Mouse (Mus musculus): ENCODE results near the gene Tpp1. TPM values are rescaled to one million over a fixed set of nuclear protein-coding genes. Genes with fewer than 3 reads are reported as not detected.
"Not testable (repeated sequence)": the region's sequence is repeated elsewhere in the genome, so short reads cannot be mapped to it uniquely, and the experiment has no call there.

The Tpp1 gene
- polyA plus RNA-seq, 1 experiment from 2014 or later, result 73.5 TPM

- peak; percentile 9 for ATAC-seq (ENCODE audit: low read depth)
- peak within 1 kb of the TSS; percentile 86 for H3K4me2 ChIP-seq (ENCODE audit: low read depth, low read length)
- H3K4me3 ChIP-seq (ENCODE audit: low read depth, low read length), result peak within 1 kb of the TSS; percentile 89
- H3K9me3 ChIP-seq (replicated peaks; ENCODE audit: control insufficient read depth, low read length), result no peaks in the 10 kb centered on the region
- H3K36me3 ChIP-seq (ENCODE audit: control insufficient read depth, insufficient read depth), result peaks cover 36% of the 10 kb centered on the region
- H3K4me1 ChIP-seq (ENCODE audit: control insufficient read depth, low read depth, low read length), result peaks cover 27% of the 10 kb centered on the region
- peak within 1 kb of the TSS; percentile 89 for H3K27ac ChIP-seq (ENCODE audit: low read length)
- no peaks in the 10 kb centered on the region for H3K27me3 ChIP-seq (ENCODE audit: control insufficient read depth, insufficient read depth, low read depth, low read length)
- WGBS (ENCODE audit: insufficient replicate concordance), result 0% methylated on average over 30 of the region's 30 CpGs
- H3K9ac ChIP-seq (ENCODE audit: low read depth, low read length), result peak within 1 kb of the TSS; percentile 94
Observed at GRCm38 (mm10) chr7:105736911-105737521, 15.0 kb downstream of the Tpp1 start, which contains the start of gene Rrp8. TSS of gene Rrp8 (minus strand) at chr7:105737385.

- Histone ChIP-seq H3K9ac (ENCODE audit: low read depth, low read length) (peak within 1 kb of the TSS; percentile 94), H3K4me2 (ENCODE audit: low read depth, low read length) (peak within 1 kb of the TSS; percentile 86), H3K27me3 (ENCODE audit: control insufficient read depth, insufficient read depth, low read depth, low read length) (no peaks in the 10 kb centered on the region), H3K27ac (ENCODE audit: low read length) (peak within 1 kb of the TSS; percentile 89), H3K9me3 (replicated peaks; ENCODE audit: control insufficient read depth, low read length) (no peaks in the 10 kb centered on the region), H3K4me3 (ENCODE audit: low read depth, low read length) (peak within 1 kb of the TSS; percentile 89), H3K36me3 (ENCODE audit: control insufficient read depth, insufficient read depth) (peaks cover 30% of the 10 kb centered on the region), H3K4me1 (ENCODE audit: control insufficient read depth, low read depth, low read length) (peaks cover 27% of the 10 kb centered on the region)
- peak; percentile 98 for ATAC-seq (ENCODE audit: low read depth)
- under 1% methylated on average over 56 of the region's 62 CpGs for WGBS (ENCODE audit: insufficient replicate concordance)
Observed at GRCm38 (mm10) chr7:105736264-105736901, 15.7 kb downstream of the Tpp1 start, which contains the start of gene Ilk. TSS of gene Ilk (plus strand) at chr7:105736592.

- peak overlapping the region; percentile 86 for H3K4me2 ChIP-seq (ENCODE audit: low read depth, low read length)
- 29% methylated on average over 4 of the region's 4 CpGs for WGBS (ENCODE audit: insufficient replicate concordance)
- peaks cover 27% of the 10 kb centered on the region for H3K4me1 ChIP-seq (ENCODE audit: control insufficient read depth, low read depth, low read length)
- peaks cover 21% of the 10 kb centered on the region for H3K36me3 ChIP-seq (ENCODE audit: control insufficient read depth, insufficient read depth)
- peak overlapping the region; percentile 89 for H3K4me3 ChIP-seq (ENCODE audit: low read depth, low read length)
- peak overlapping the region; percentile 94 for H3K9ac ChIP-seq (ENCODE audit: low read depth, low read length)
- H3K27ac ChIP-seq (ENCODE audit: low read length), result peak overlapping the region; percentile 73; the same call in 1 of the 2 replicates
- ATAC-seq (ENCODE audit: low read depth); H3K27me3 ChIP-seq (ENCODE audit: control insufficient read depth, insufficient read depth, low read depth, low read length); H3K9me3 ChIP-seq (replicated peaks; ENCODE audit: control insufficient read depth, low read length): not testable (repeated sequence)
Observed at GRCm38 (mm10) chr7:105735464-105735863, 16.6 kb downstream of the Tpp1 start.

- H3K4me1 ChIP-seq (ENCODE audit: control insufficient read depth, low read depth, low read length), result peaks cover 27% of the 10 kb centered on the region
- no peaks in the 10 kb centered on the region for H3K9me3 ChIP-seq (replicated peaks; ENCODE audit: control insufficient read depth, low read length)
- no peak overlapping the region for H3K9ac ChIP-seq (ENCODE audit: low read depth, low read length)
- peaks cover 18% of the 10 kb centered on the region for H3K36me3 ChIP-seq (ENCODE audit: control insufficient read depth, insufficient read depth)
- H3K4me2 ChIP-seq (ENCODE audit: low read depth, low read length), result no peak overlapping the region
- no peaks in the 10 kb centered on the region for H3K27me3 ChIP-seq (ENCODE audit: control insufficient read depth, insufficient read depth, low read depth, low read length)
- no peak overlapping the region for H3K4me3 ChIP-seq (ENCODE audit: low read depth, low read length)
- H3K27ac ChIP-seq (ENCODE audit: low read length), result no peak overlapping the region
- ATAC-seq (ENCODE audit: low read depth), result no peak
- WGBS (ENCODE audit: insufficient replicate concordance), result 73% methylated on average over 8 of the region's 8 CpGs
Observed at GRCm38 (mm10) chr7:105734826-105735225, 17.2 kb downstream of the Tpp1 start.

GRCm38 (mm10) chr7:105733836-105734235 is 18.2 kb downstream of the Tpp1 start:
- ATAC-seq (ENCODE audit: low read depth), result no peak
- peaks cover 22% of the 10 kb centered on the region for H3K36me3 ChIP-seq (ENCODE audit: control insufficient read depth, insufficient read depth)
- H3K27ac ChIP-seq (ENCODE audit: low read length), result no peak overlapping the region
- peaks cover 20% of the 10 kb centered on the region for H3K4me1 ChIP-seq (ENCODE audit: control insufficient read depth, low read depth, low read length)
- no peak overlapping the region for H3K9ac ChIP-seq (ENCODE audit: low read depth, low read length)
- H3K4me3 ChIP-seq (ENCODE audit: low read depth, low read length), result no peak overlapping the region
- no peaks in the 10 kb centered on the region for H3K9me3 ChIP-seq (replicated peaks; ENCODE audit: control insufficient read depth, low read length)
- H3K4me2 ChIP-seq (ENCODE audit: low read depth, low read length), result no peak overlapping the region
- 84% methylated on average over 11 of the region's 11 CpGs for WGBS (ENCODE audit: insufficient replicate concordance)
- H3K27me3 ChIP-seq (ENCODE audit: control insufficient read depth, insufficient read depth, low read depth, low read length), result no peaks in the 10 kb centered on the region

GRCm38 (mm10) chr7:105728701-105729428 is 23.2 kb downstream of the Tpp1 start:
- Histone ChIP-seq H3K4me3 (ENCODE audit: low read depth, low read length) (no peak overlapping the region), H3K27ac (ENCODE audit: low read length) (no peak overlapping the region), H3K9me3 (replicated peaks; ENCODE audit: control insufficient read depth, low read length) (no peaks in the 10 kb centered on the region), H3K9ac (ENCODE audit: low read depth, low read length) (no peak overlapping the region), H3K4me1 (ENCODE audit: control insufficient read depth, low read depth, low read length) (no peaks in the 10 kb centered on the region), H3K36me3 (ENCODE audit: control insufficient read depth, insufficient read depth) (peaks cover 16% of the 10 kb centered on the region), H3K27me3 (ENCODE audit: control insufficient read depth, insufficient read depth, low read depth, low read length) (no peaks in the 10 kb centered on the region), H3K4me2 (ENCODE audit: low read depth, low read length) (no peak overlapping the region)
- WGBS (ENCODE audit: insufficient replicate concordance), result 62% methylated on average over 6 of the region's 6 CpGs
- ATAC-seq (ENCODE audit: low read depth), result no peak

- Histone ChIP-seq H3K4me1 (ENCODE audit: control insufficient read depth, low read depth, low read length) (no peaks in the 10 kb centered on the region), H3K9me3 (replicated peaks; ENCODE audit: control insufficient read depth, low read length) (no peaks in the 10 kb centered on the region), H3K27me3 (ENCODE audit: control insufficient read depth, insufficient read depth, low read depth, low read length) (no peaks in the 10 kb centered on the region), H3K36me3 (ENCODE audit: control insufficient read depth, insufficient read depth) (peaks cover 4% of the 10 kb centered on the region), H3K27ac (ENCODE audit: low read length) (no peak overlapping the region), H3K4me3 (ENCODE audit: low read depth, low read length) (no peak overlapping the region), H3K4me2 (ENCODE audit: low read depth, low read length) (no peak overlapping the region), H3K9ac (ENCODE audit: low read depth, low read length) (no peak overlapping the region)
- WGBS (ENCODE audit: insufficient replicate concordance), result 62% methylated on average over 4 of the region's 4 CpGs
- ATAC-seq (ENCODE audit: low read depth), result no peak
Observed at GRCm38 (mm10) chr7:105726980-105727325, 25.1 kb downstream of the Tpp1 start.

- H3K4me1 ChIP-seq (ENCODE audit: control insufficient read depth, low read depth, low read length), result no peaks in the 10 kb centered on the region
- ATAC-seq (ENCODE audit: low read depth), result peak; percentile 71; the same call in 1 of the 2 replicates
- H3K4me2 ChIP-seq (ENCODE audit: low read depth, low read length), result no peak overlapping the region
- WGBS (ENCODE audit: insufficient replicate concordance), result 74% methylated on average over 4 of the region's 4 CpGs
- H3K27me3 ChIP-seq (ENCODE audit: control insufficient read depth, insufficient read depth, low read depth, low read length), result no peaks in the 10 kb centered on the region
- no peak overlapping the region for H3K9ac ChIP-seq (ENCODE audit: low read depth, low read length)
- H3K9me3 ChIP-seq (replicated peaks; ENCODE audit: control insufficient read depth, low read length), result no peaks in the 10 kb centered on the region
- no peak overlapping the region for H3K27ac ChIP-seq (ENCODE audit: low read length)
- peaks cover 4% of the 10 kb centered on the region for H3K36me3 ChIP-seq (ENCODE audit: control insufficient read depth, insufficient read depth)
- no peak overlapping the region for H3K4me3 ChIP-seq (ENCODE audit: low read depth, low read length)
Observed at GRCm38 (mm10) chr7:105726144-105726979, 25.7 kb downstream of the Tpp1 start.

Data from liver, embryonic 16.5 days (tissue).